Mouse (Mus musculus) forebrain, embryonic 11.5 days (tissue): Measurements from ENCODE around the gene Gm813. TPM values are rescaled to one million over a fixed set of nuclear protein-coding genes. Genes with fewer than 3 reads are reported as not detected.
A peak's percentile ranks its signal among the peaks of the same experiment; 100 is the strongest.
"Not testable (repeated sequence)": the region's sequence is repeated elsewhere in the genome, so short reads cannot be mapped to it uniquely, and the experiment has no call there.

Experiments used
- ATAC-seq: fragments of 200-750 bp; cut with Nextera tagmentation; replicated peaks from 2 replicates; pipeline ENCODE4 v1.8.0; 2017; ENCODE audit warnings: moderate TSS enrichment; ENCODE audit not compliant: low FRiP score
- DNase-seq: peaks from one replicate; pipeline ENCODE4 v3.0.0-alpha.2; 2017; ENCODE audit warnings: low spot score
- H3K27ac ChIP-seq: fragments of 300-500 bp; sonication (generic); 2 replicates; pipeline ENCODE4 v1.5.1; 2014; ENCODE audit warnings: low read depth, low read length
- H3K27me3 ChIP-seq: fragments of 300-500 bp; sonication (generic); 2 replicates; pipeline ENCODE4 v1.6.1; 2014; ENCODE audit warnings: mild to moderate bottlenecking, low read length, mixed read lengths; ENCODE audit not compliant: control insufficient read depth, insufficient read depth
- H3K36me3 ChIP-seq: fragments of 300-500 bp; sonication (generic); 2 replicates; pipeline ENCODE4 v1.6.1; 2014; ENCODE audit warnings: mild to moderate bottlenecking, low read length, moderate library complexity, mixed read lengths; ENCODE audit not compliant: control insufficient read depth, insufficient read depth
- H3K4me1 ChIP-seq: fragments of 300-500 bp; sonication (generic); replicated peaks from 2 replicates; pipeline ENCODE4 v1.6.1; 2014; ENCODE audit warnings: low read length, mixed read lengths; ENCODE audit not compliant: control insufficient read depth, insufficient read depth
- H3K4me2 ChIP-seq: fragments of 300-500 bp; sonication (generic); 2 replicates; pipeline ENCODE4 v1.6.1; 2014; ENCODE audit warnings: low read depth, mild to moderate bottlenecking, low read length, moderate library complexity, mixed read lengths; ENCODE audit not compliant: severe bottlenecking
- H3K4me3 ChIP-seq: fragments of 300-500 bp; sonication (generic); 2 replicates; pipeline ENCODE4 v1.5.1; 2014; ENCODE audit warnings: low read depth, low read length
- H3K9ac ChIP-seq: fragments of 300-500 bp; sonication (generic); 2 replicates; pipeline ENCODE4 v1.6.1; 2014; ENCODE audit warnings: low read length
- H3K9me3 ChIP-seq: fragments of 300-500 bp; sonication (generic); 2 replicates; pipeline ENCODE4 v1.6.1; 2016; ENCODE audit warnings: low read length, mixed read lengths; ENCODE audit not compliant: control insufficient read depth
- WGBS: fragments of 180-500 bp; shearing (Covaris S2); extraction: QIAGEN DNeasy Blood & Tissue Kit; methylation state at CpG from one replicate; pipeline ENCODE4 v1.1.7; 2014; 5-methylcytosine and 5-hydroxymethylcytosine counted together
- polyA plus RNA-seq: library from polyadenylated mRNA; unstranded; fragments of >200 nt; fragmentation: Nextera tagmentation; extraction: Ambion mirVana; gene quantifications from 2 replicates; pipeline ENCODE4 v1.2.1, GENCODE M21; 2014

The Gm813 gene
- not detected in 2 replicates for polyA plus RNA-seq

DNA sequence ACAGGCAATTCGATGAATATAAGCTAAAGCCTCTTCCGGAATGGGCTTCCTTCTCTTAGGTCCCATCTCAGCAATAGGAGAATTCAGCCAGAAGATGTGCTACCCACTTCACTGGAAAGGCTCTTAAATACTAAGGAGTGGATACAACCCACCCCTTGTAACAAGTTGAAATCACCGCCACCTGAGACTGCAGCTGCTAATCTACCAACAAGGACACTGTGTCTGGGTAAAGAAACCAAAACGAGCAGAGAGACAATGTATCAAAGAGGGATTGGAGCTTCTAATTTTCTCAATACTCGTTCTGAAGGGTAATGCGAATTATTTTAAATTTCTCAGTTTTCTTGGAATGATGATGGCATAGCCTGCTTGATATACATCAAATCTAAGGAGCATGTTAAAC is at the start of gene Gm813:
Gene Gm813, minus strand, starts transcription at position 101 of the 400 bp plus-strand sequence.
- ATAC-seq, result no peak
- Histone ChIP-seq H3K27ac (no peak within 1 kb of the TSS), H3K27me3 (no peaks in the 10 kb centered on the region), H3K9ac (no peak within 1 kb of the TSS), H3K4me3 (no peak within 1 kb of the TSS), H3K36me3 (no peaks in the 10 kb centered on the region), H3K9me3 (no peaks in the 10 kb centered on the region), H3K4me1 (no peaks in the 10 kb centered on the region), H3K4me2 (no peak within 1 kb of the TSS)
- WGBS, result 90% methylated on average over 6 of the region's 6 CpGs
- no peak for DNase-seq

DNA sequence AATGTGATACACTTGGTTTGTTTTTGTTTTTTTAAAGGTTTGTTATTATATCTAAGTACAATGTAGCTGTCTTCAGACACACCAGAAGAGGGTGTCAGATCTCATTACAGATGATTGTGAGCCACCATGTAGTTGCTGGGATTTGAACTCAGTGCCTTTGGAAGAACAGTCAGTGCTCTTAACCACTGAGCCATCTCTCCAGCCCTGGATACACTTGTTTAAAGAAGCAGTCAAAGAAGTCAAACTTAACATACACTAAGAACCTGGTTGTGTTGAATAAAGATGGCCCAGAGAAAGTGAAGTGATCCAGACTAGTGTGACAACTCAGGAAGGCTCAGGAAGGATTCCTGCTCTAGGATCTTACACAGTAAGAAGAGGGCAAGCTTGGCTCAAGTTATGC is 48.4 kb upstream of the Gm813 start:
- H3K27me3 ChIP-seq, H3K27ac ChIP-seq: not testable (repeated sequence)

DNA sequence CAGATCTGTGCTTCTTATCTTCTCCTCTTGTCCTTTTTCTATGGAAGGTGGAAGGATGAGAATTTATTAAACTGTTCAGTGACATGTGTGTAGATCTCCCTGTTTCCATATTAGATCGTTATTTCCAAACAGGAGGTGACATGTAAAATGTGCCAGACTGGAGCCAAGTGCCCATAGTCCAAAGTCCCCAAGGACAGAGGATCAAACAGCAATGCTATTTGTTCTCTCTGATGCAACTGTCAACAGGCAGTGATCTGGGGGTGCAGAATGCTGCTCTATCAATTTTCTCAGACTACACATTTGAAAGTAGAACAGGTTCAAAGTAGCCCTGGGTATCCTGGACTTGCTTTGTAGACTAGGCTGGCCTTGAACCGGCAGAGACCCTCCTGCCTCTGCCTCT is 47.0 kb upstream of the Gm813 start:
- WGBS, result 90% methylated on average over 2 of the region's 2 CpGs
- H3K4me2 ChIP-seq, result no peak overlapping the region
- H3K4me3 ChIP-seq, result no peak overlapping the region
- no peaks in the 10 kb centered on the region for H3K4me1 ChIP-seq
- no peak overlapping the region for H3K27ac ChIP-seq
- ATAC-seq (no peak), DNase-seq (no peak)
- no peak overlapping the region for H3K9ac ChIP-seq
- no peaks in the 10 kb centered on the region for H3K36me3 ChIP-seq
- H3K9me3 ChIP-seq, result no peaks in the 10 kb centered on the region
- no peaks in the 10 kb centered on the region for H3K27me3 ChIP-seq

More for the DNA sequence above, 48.4 kb upstream of the Gm813 start:
- H3K4me1 ChIP-seq, H3K4me2 ChIP-seq, H3K9ac ChIP-seq, H3K9me3 ChIP-seq, H3K36me3 ChIP-seq, DNase-seq, ATAC-seq, H3K4me3 ChIP-seq: not testable (repeated sequence)

DNA sequence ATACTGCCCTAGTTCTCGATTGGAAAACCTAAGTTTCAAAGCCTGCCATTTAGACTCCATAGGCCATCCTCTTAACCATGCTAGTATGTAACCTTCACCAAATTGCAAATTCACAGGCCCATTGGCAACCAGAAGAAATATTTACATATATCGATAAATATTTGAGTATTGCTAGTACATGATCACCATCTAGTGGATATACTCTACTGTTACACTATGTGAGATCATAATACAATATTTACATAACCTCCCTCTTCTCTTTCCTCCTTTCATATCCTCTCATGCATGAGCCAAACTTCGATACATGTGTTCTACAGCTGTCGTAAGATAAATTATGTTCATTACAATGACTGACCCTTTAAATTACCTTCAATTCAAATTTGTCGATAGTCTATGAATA is 46.2 kb upstream of the Gm813 start:
- Histone ChIP-seq H3K4me1 (no peaks in the 10 kb centered on the region), H3K27ac (no peak overlapping the region), H3K9me3 (no peaks in the 10 kb centered on the region), H3K27me3 (no peaks in the 10 kb centered on the region), H3K36me3 (no peaks in the 10 kb centered on the region), H3K4me2 (no peak overlapping the region), H3K9ac (no peak overlapping the region), H3K4me3 (no peak overlapping the region)
- ATAC-seq, result peak; percentile 33; the same call in 1 of the 2 replicates
- WGBS, result 84% methylated on average over 5 of the region's 5 CpGs
- DNase-seq, result no peak

DNA sequence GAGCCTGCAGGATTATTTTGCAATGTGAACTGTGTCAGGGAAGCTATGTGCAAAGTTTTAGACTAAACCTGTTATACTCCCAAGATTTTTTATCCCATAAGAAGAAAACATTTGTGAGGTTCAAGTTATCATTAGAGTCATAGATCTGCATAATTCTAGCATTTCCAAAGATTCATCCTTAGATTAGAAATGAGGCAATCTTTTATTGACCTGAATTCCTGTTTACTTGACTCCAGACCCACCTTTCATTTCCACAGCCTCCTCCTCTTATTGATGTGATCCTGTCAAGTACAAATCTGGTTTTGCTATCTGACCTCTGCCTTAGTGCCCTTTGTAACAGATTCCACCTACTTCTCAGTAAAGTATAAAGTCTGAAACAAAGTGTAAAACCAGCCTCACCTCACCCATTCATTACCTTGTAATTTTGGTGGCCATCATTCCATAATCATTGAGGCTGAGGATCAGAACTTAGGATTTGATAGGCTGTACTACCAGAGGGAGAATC is 45.6 kb upstream of the Gm813 start:
- no peak for DNase-seq

DNA sequence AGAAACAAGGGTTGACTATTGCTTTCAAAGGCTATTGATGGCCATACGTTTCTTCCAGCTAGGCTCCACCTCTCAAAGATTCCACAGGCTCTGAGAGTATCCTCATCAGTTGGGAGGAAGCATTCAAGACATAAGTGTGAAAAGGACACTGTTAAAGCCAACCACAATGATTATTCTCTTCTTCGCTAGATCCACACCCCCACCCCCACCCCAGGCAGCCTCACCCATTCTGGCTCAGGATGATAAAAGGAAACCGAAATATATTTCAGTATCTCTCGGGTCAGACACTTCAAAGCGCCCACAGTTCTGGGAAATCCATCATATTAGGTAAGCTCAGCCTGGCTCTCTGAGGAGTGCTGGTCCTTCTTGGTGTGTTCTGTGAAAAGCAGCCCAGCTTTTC is 45.0 kb upstream of the Gm813 start:
- WGBS, result 77% methylated on average over 5 of the region's 5 CpGs
- no peaks in the 10 kb centered on the region for H3K4me1 ChIP-seq
- H3K36me3 ChIP-seq, result no peaks in the 10 kb centered on the region
- H3K4me2 ChIP-seq, result no peak overlapping the region
- no peak overlapping the region for H3K9ac ChIP-seq
- H3K4me3 ChIP-seq, result no peak overlapping the region
- no peaks in the 10 kb centered on the region for H3K9me3 ChIP-seq
- no peaks in the 10 kb centered on the region for H3K27me3 ChIP-seq
- no peak overlapping the region for H3K27ac ChIP-seq
- DNase-seq (no peak), ATAC-seq (0 out of 2 replicates have a peak, but pooled peaks have one; percentile 18)

More for the DNA sequence above, 45.6 kb upstream of the Gm813 start:
- ATAC-seq, result no peak
- Histone ChIP-seq H3K4me3 (no peak overlapping the region), H3K9me3 (no peaks in the 10 kb centered on the region), H3K27me3 (no peaks in the 10 kb centered on the region), H3K27ac (no peak overlapping the region), H3K9ac (no peak overlapping the region), H3K4me2 (no peak overlapping the region), H3K4me1 (no peaks in the 10 kb centered on the region), H3K36me3 (no peaks in the 10 kb centered on the region)

DNA sequence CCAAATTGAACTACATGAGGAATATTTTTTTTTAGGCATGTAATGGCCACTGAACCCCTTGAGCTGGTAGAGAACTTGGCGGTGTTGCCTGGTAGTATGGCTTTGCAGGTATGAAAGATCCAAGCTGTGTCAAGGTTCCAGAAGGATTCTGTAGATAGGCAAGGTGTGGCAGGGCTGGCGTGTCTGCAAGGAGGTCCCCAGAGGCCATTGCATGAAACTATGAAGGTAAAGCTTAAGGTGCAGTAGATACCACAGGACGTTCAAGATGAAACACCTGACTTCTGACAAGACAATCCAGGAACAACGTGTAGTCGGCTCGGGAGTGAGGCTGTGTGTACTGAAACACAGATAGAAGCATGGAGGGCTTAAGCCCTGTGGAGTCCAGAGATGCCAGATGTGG is 41.9 kb upstream of the Gm813 start:
- H3K27me3 ChIP-seq, result no peaks in the 10 kb centered on the region
- H3K36me3 ChIP-seq, result no peaks in the 10 kb centered on the region
- DNase-seq (no peak), ATAC-seq (no peak)
- H3K4me2 ChIP-seq, result no peak overlapping the region
- WGBS, result 89% methylated on average over 6 of the region's 6 CpGs
- no peak overlapping the region for H3K4me3 ChIP-seq
- no peaks in the 10 kb centered on the region for H3K4me1 ChIP-seq
- H3K27ac ChIP-seq, result no peak overlapping the region
- H3K9ac ChIP-seq, result no peak overlapping the region
- no peaks in the 10 kb centered on the region for H3K9me3 ChIP-seq

DNA sequence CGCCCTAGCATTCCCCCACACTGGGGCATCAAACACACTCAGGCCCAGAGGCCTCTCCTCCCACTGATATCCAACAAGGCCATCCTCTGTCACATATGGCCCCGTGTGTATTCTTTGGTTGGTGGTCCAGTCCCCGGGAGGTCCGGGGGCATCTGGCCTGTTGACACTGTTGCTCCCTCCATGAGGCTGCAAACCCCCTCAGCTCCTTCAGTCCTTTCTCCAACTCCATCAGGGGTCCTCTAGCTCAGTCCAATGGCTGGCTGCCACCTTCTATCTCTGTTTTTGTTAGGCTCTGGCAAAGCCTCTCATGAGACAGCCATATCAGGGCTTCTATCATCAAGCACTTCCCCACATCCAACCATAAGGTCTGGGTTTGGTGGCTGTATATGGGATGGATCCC is 39.7 kb upstream of the Gm813 start:
- no peak for ATAC-seq
- WGBS, result 82% methylated on average over 4 of the region's 4 CpGs

DNA sequence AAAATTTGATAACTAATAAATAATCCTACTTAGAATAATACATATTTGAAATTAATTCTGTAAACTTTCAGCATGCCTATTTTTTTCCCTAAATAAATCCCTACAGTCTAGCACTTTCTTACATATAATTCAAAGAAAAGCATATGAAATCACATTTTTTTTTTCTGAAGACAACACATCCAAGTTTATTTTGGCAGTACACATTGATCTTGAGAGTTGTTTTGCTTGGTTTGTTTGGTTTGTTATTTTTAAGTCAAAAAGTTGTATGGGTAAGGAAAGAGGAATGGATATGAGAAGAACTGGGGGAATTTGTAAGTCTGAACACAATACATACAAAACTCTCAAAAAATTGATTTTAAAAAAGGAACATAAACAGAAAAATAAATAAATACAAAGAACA is 39.0 kb upstream of the Gm813 start:
- H3K9ac ChIP-seq, result no peak overlapping the region
- no peak overlapping the region for H3K4me3 ChIP-seq
- H3K9me3 ChIP-seq, result no peaks in the 10 kb centered on the region
- H3K4me1 ChIP-seq, result no peaks in the 10 kb centered on the region
- H3K4me2 ChIP-seq, result no peak overlapping the region
- H3K27me3 ChIP-seq, result no peaks in the 10 kb centered on the region
- DNase-seq (no peak), ATAC-seq (no peak)
- H3K36me3 ChIP-seq, result no peaks in the 10 kb centered on the region
- H3K27ac ChIP-seq, result no peak overlapping the region

More for the DNA sequence above, 39.7 kb upstream of the Gm813 start:
- no peaks in the 10 kb centered on the region for H3K9me3 ChIP-seq
- H3K4me2 ChIP-seq, result no peak overlapping the region
- no peaks in the 10 kb centered on the region for H3K4me1 ChIP-seq
- H3K27ac ChIP-seq, result no peak overlapping the region
- H3K36me3 ChIP-seq, result no peaks in the 10 kb centered on the region
- no peak overlapping the region for H3K9ac ChIP-seq
- no peak for DNase-seq
- H3K27me3 ChIP-seq, result no peaks in the 10 kb centered on the region
- H3K4me3 ChIP-seq, result no peak overlapping the region
